Mouse (Mus musculus): ENCODE measurements around the gene Dync1li1. TPM values are rescaled to one million over a fixed set of nuclear protein-coding genes. Genes with fewer than 3 reads are reported as not detected.

The Dync1li1 gene
- polyA plus RNA-seq, 1 experiment: 2.2 TPM

GRCm38 (mm10) chr9:114669011-114669410, 19.6 kb upstream of the Dync1li1 start:
- Histone ChIP-seq H3K4me1 (ENCODE audit: control insufficient read depth) (no peaks in the 10 kb centered on the region), H3K36me3 (ENCODE audit: control insufficient read depth) (no peaks in the 10 kb centered on the region), H3K9me3 (ENCODE audit: control insufficient read depth, low read length) (no peaks in the 10 kb centered on the region), H3K4me3 (replicated peaks) (no peak overlapping the region), H3K27me3 (ENCODE audit: control insufficient read depth) (peaks cover 22% of the 10 kb centered on the region)
- TF ChIP-seq TAL1 (IDR thresholded peaks at IDR 0.05; ENCODE audit: low read length) (no peak), GATA1 (IDR thresholded peaks at IDR 0.05; ENCODE audit: low read length) (no peak)

- H3K4me3 ChIP-seq (replicated peaks): no peak overlapping the region
- H3K9me3 ChIP-seq (ENCODE audit: control insufficient read depth, low read length): no peaks in the 10 kb centered on the region
- H3K36me3 ChIP-seq (ENCODE audit: control insufficient read depth): no peaks in the 10 kb centered on the region
- TF ChIP-seq GATA1 (IDR thresholded peaks at IDR 0.05; ENCODE audit: low read length): no peak
- no peak for TF ChIP-seq TAL1 (IDR thresholded peaks at IDR 0.05; ENCODE audit: low read length)
- H3K27me3 ChIP-seq (ENCODE audit: control insufficient read depth): peaks cover 22% of the 10 kb centered on the region
- H3K4me1 ChIP-seq (ENCODE audit: control insufficient read depth): no peaks in the 10 kb centered on the region
These were observed 16.6 kb upstream of the Dync1li1 start for GRCm38 (mm10) chr9:114671946-114672345.

DNA sequence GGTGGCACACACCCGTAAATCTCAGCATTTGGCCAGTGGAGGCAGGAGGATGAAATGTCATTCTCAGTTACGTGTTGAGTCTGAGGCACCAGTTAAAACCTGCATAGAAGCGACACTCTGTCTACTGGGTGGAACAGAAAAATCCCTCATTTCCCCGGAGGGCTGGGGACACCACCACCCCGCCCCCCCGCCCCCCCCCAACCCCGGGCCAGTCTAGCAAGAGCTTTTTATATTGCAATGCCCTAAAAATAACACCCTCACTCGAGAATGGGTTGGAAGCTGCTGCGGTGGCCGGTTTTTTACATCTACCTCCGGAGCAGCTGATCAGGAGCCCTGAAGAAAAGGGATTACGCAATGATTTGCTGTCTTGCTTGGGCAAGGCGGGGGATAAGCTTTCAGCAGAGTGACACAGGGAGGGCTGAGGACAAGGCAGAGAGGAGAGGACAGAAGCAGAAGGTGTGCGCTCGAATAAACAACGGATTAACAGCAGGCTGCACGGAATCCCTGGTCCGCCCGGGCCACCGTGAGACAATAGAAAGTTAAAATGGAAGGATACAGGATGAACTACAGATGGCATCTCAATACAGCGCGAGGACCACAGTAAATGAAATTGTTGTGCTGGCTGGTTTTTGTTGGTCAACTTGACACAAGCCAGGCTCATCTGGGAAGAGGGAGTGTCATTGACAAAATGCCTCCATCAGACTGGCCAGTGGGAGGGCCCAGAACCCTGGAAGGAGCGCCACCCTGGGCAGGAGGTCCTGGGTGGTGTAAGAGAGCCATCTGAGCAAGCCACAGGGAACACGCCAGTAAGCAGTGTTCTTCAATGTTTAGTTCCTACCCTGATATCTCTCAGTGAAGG, 15.7 kb upstream of the Dync1li1 start:
- H3K36me3 ChIP-seq (ENCODE audit: control insufficient read depth): no peaks in the 10 kb centered on the region
- TF ChIP-seq TAL1 (IDR thresholded peaks at IDR 0.05; ENCODE audit: low read length) (no peak), GATA1 (IDR thresholded peaks at IDR 0.05; ENCODE audit: low read length) (no peak)
- no peaks in the 10 kb centered on the region for H3K9me3 ChIP-seq (ENCODE audit: control insufficient read depth, low read length)
- no peak overlapping the region for H3K4me3 ChIP-seq (replicated peaks)
- H3K4me1 ChIP-seq (ENCODE audit: control insufficient read depth): no peaks in the 10 kb centered on the region
- H3K27me3 ChIP-seq (ENCODE audit: control insufficient read depth): peaks cover 22% of the 10 kb centered on the region

- TF ChIP-seq TAL1 (IDR thresholded peaks at IDR 0.05; ENCODE audit: low read length) (no peak), GATA1 (IDR thresholded peaks at IDR 0.05; ENCODE audit: low read length) (no peak)
- Histone ChIP-seq H3K4me3 (replicated peaks) (no peak overlapping the region), H3K9me3 (ENCODE audit: control insufficient read depth, low read length) (no peaks in the 10 kb centered on the region), H3K4me1 (ENCODE audit: control insufficient read depth) (no peaks in the 10 kb centered on the region), H3K36me3 (ENCODE audit: control insufficient read depth) (no peaks in the 10 kb centered on the region), H3K27me3 (ENCODE audit: control insufficient read depth) (peaks cover 22% of the 10 kb centered on the region)
These were observed 15.0 kb upstream of the Dync1li1 start for GRCm38 (mm10) chr9:114673626-114674025.

DNA sequence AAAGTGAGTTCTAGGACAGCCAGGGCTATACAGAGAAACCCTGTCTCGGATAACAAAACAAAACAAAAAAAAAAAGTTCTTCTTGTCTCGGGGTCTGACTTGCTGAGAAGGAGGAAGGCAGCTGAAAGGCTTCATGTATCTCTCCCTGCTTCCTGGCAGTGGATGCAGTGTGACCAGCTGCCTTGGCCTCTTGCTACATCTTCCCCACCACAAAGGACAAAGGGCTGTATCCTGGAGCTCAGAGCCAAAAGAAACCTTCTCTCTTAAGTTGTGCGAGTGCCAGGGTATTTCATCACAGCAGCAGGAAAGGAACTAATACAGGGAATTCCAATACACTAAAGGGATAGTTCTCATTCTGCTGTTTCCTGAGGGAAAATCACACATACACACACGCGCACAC, 10.0 kb upstream of the Dync1li1 start:
- H3K27me3 ChIP-seq (ENCODE audit: control insufficient read depth): peaks cover 4% of the 10 kb centered on the region; the same call in 1 of the 2 replicates
- no peaks in the 10 kb centered on the region for H3K36me3 ChIP-seq (ENCODE audit: control insufficient read depth)
- no peak overlapping the region for H3K4me3 ChIP-seq (replicated peaks)
- TF ChIP-seq GATA1 (IDR thresholded peaks at IDR 0.05; ENCODE audit: low read length) (no peak), TAL1 (IDR thresholded peaks at IDR 0.05; ENCODE audit: low read length) (no peak)
- no peaks in the 10 kb centered on the region for H3K4me1 ChIP-seq (ENCODE audit: control insufficient read depth)
- H3K9me3 ChIP-seq (ENCODE audit: control insufficient read depth, low read length): no peaks in the 10 kb centered on the region

DNA sequence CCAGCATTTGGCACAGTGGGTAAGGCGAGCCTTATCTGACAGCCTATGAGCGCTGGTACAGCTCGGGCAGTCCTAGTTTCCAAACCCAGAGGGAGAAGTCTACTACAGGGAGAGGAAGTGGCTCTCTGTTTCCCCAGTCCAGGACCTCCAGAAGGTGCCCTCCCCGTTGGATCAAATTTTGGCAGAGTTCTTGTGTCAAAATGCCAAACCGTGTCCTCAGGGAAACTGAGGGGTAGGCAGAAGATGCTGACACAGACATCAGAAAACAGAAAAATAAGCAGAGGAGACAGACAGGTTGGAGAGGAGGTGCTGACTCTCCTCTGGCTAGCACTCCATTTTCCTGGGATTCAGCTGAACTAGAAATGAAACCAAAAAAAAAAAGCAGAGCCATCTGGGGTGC, 8.6 kb upstream of the Dync1li1 start:
- Histone ChIP-seq H3K4me3 (replicated peaks) (no peak overlapping the region), H3K9me3 (ENCODE audit: control insufficient read depth, low read length) (peaks cover 3% of the 10 kb centered on the region), H3K36me3 (ENCODE audit: control insufficient read depth) (no peaks in the 10 kb centered on the region), H3K4me1 (ENCODE audit: control insufficient read depth) (no peaks in the 10 kb centered on the region), H3K27me3 (ENCODE audit: control insufficient read depth) (no peaks in the 10 kb centered on the region)
- TF ChIP-seq GATA1 (IDR thresholded peaks at IDR 0.05; ENCODE audit: low read length): no peak
- no peak for TF ChIP-seq TAL1 (IDR thresholded peaks at IDR 0.05; ENCODE audit: low read length)

DNA sequence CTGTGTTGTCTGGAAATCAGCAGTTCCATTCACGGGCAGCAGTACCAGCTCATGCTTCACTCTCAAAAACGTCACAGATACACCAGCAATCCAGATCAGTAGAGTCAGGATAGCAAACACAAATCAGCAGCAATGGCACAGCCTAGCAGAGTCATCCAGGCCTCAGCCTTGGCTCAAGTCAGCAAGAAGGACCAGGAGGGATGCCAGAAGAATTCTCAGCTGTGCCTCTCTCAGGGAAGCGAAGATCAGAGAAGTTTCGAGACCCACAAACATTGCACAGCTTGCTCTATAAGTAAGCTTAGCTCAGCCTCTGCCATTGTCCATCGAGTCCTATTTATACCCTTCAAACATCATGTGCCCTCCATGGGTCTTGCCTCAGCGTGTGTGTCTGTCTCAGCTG, 8.1 kb upstream of the Dync1li1 start:
- H3K4me1 ChIP-seq (ENCODE audit: control insufficient read depth): no peaks in the 10 kb centered on the region
- no peak overlapping the region for H3K4me3 ChIP-seq (replicated peaks)
- H3K27me3 ChIP-seq (ENCODE audit: control insufficient read depth): no peaks in the 10 kb centered on the region
- TF ChIP-seq GATA1 (IDR thresholded peaks at IDR 0.05; ENCODE audit: low read length) (no peak), TAL1 (IDR thresholded peaks at IDR 0.05; ENCODE audit: low read length) (no peak)
- no peaks in the 10 kb centered on the region for H3K36me3 ChIP-seq (ENCODE audit: control insufficient read depth)
- H3K9me3 ChIP-seq (ENCODE audit: control insufficient read depth, low read length): peaks cover 3% of the 10 kb centered on the region

DNA sequence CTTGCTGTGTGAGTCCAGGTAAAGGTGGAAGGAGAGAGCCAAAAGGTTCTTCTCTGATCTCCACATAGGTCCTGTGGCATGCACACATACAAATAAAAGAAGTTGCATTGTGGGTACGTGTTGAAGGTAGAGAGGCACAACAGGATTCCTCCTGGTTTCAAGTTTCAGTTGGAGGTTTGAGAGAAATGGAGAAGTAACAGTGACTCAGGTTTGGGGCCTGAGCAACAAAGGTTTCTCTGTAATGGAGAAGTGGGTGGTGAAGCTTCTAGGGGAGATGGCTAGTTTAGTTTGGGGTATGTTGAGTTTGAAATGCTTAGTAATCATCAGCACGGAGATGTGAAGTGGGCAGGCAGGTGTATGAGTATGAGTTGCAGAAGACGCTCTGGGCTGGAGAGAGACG, 6.4 kb upstream of the Dync1li1 start:
- Histone ChIP-seq H3K27me3 (ENCODE audit: control insufficient read depth) (no peaks in the 10 kb centered on the region), H3K4me3 (replicated peaks) (no peak overlapping the region), H3K9me3 (ENCODE audit: control insufficient read depth, low read length) (peaks cover 3% of the 10 kb centered on the region), H3K36me3 (ENCODE audit: control insufficient read depth) (no peaks in the 10 kb centered on the region), H3K4me1 (ENCODE audit: control insufficient read depth) (no peaks in the 10 kb centered on the region; the same call in 1 of the 2 replicates)
- TF ChIP-seq GATA1 (IDR thresholded peaks at IDR 0.05; ENCODE audit: low read length) (no peak), TAL1 (IDR thresholded peaks at IDR 0.05; ENCODE audit: low read length) (no peak)

DNA sequence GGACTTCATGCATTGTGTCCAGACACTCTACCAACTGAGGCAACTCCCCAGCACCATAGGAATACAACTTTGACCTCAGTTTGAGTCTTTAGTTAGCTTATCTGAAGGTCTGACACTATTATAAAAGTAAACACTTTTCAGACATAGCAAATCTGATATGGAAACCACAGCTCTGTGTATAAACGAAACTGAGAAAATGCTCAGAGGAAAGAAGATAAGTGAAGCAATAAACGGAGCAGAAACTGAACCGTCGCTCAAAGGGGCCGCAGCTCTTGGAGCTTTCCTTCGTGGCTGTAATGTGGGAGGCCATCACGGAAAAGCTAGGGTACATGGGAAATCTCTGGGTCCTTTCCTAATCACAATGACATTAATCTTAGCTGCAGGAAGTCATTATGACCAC, 2.3 kb upstream of the Dync1li1 start:
- TF ChIP-seq GATA1 (IDR thresholded peaks at IDR 0.05; ENCODE audit: low read length) (no peak), TAL1 (IDR thresholded peaks at IDR 0.05; ENCODE audit: low read length) (no peak)

More for the DNA sequence above, 2.3 kb upstream of the Dync1li1 start:
- H3K4me1 ChIP-seq (ENCODE audit: control insufficient read depth): peaks cover 26% of the 10 kb centered on the region
- H3K4me3 ChIP-seq (replicated peaks): no peak overlapping the region
- H3K9me3 ChIP-seq (ENCODE audit: control insufficient read depth, low read length): peaks cover 3% of the 10 kb centered on the region
- H3K27me3 ChIP-seq (ENCODE audit: control insufficient read depth): no peaks in the 10 kb centered on the region
- H3K36me3 ChIP-seq (ENCODE audit: control insufficient read depth): peaks cover 9% of the 10 kb centered on the region

Measured in erythroblast, embryonic 14.5 days (primary cell).